Mouse (Mus musculus) bone marrow macrophage, adult 2 months (primary cell): ENCODE data around the gene Phka2.

Source experiments
- CTCF ChIP-seq: IDR thresholded peaks from 2 replicates; pipeline ENCODE4 v1.5.1; 2012; ENCODE audit warnings: low read depth, mild to moderate bottlenecking, low read length, moderate library complexity
- POLR2A ChIP-seq: IDR thresholded peaks from 2 replicates; pipeline ENCODE4 v1.6.1; 2012; ENCODE audit warnings: mild to moderate bottlenecking, low read depth, low read length, borderline replicate concordance

DNA sequence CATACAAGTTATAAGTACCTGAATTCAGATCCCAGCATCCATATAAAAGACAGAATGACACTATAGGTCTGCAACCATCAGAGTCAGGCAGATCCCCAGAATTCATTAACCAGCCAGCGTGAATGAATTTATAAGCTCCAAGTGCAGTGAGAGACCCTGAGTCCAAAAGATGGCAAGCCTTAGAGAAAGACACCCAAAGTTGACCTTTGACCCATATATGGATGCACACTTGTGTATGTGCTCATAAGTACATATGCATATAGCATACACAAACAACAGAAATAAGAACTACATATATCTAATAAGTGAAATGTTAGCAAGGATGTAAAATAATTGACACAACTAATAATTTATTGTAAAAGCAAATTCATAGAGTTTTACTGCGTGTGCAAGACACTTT is 108.5 kb downstream of the Phka2 start:
- TF ChIP-seq POLR2A (no peak), CTCF (no peak)
